Mouse (Mus musculus): Measurements from ENCODE around the gene Wnt5a.

Wnt5a gene

DNA sequence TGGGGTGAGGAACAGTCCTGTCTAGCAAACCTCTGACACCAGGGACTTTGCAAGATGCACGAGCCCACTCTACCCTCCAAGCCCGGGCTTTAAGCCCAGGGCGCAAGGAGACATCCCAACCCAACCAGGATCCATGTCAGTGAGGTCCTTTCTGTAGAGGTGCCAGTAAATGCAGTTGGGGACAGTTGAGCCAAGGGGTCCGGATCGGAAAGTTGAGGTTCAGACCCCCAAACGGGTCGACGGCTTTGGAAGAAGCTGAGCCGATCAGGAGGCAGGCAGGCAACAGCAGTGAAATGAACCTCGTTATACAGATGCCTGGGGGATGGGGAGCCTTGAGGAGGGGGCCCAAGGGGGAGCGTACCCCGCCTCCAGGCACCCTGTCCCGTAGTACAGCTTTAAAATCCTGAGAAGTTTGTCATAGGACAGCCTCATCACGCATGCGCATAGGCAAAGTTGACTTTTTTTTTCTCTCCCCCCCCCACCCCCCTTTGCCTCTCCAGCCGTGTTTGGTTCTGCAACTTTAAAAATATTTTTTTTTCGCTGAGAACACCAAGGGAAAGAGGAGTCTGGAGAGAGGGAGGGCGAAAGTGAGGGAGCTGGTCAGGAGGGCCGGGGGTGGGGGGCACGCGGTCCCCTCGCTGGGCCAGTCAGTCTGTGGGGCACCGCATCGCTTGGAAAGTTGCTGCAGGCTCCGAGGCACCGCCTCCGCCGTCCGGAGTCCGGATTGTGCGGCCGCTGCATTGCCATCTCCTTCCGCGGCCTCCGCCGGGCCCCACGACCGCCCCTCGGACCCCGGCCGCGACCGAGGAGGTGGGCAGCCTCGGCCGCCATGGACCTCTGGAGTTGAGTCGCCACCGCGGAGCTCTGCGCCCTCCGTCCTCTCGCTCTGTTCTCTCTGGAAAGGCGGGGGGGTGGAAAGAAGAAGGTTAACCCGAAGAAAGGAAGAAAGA is at the start of gene Wnt5a:
Gene Wnt5a (plus strand): TSS at position 650 of the 950 bp plus-strand sequence.
- DNase-seq, result peak; percentile 19 to 33

DNA sequence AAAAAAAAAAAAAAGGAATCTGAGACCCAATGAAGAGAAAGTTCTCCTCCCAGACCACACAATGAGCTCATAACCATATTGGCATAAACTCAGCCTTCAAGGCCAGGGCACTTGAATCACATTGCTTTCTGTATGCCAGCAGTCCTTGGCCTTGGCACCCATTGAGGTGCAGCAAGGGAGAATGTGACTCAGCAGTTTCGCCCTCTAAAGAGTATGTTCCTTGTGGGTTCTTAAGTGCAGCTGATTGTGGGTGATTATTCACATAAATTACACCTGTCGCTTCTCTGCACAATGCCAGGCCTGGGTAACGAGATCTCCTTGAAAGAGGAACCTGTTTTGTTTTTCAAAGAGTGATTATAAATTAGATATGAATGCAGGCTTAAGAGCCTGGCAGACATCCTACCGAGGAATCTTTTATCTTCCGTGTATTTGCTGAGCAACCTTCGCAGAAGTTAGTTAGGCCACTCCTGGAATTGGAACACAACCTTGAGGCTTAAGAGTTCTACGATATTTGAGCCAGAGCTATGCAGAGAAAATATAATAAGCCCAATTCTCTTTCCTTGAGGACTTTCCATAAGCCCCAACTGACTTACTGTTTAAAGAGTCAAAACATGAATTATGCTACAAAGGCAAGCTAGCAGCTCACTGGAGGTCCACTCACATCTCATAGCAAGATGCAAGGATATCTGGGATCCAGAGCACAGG is 48.0 kb upstream of the Wnt5a start:
- DNase-seq, result no peak

DNA sequence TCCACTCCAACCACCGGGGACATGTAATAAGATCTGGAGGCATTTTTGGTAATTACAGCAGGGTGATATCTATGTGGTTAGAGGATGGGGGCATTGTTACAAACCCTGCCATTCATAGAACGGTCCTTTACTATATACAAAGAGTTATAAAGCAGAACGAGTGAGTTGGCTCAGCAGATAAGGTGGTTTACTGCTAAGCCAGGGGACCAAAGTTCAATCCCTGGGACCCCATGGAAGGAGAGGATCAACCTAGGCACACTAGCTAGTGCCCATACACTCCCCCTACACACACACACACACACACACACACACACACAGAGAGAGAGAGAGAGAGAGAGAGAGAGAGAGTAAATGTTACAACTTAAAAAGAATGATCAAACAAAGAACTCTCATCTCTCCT is 47.1 kb upstream of the Wnt5a start:
- DNase-seq, result no peak

DNA sequence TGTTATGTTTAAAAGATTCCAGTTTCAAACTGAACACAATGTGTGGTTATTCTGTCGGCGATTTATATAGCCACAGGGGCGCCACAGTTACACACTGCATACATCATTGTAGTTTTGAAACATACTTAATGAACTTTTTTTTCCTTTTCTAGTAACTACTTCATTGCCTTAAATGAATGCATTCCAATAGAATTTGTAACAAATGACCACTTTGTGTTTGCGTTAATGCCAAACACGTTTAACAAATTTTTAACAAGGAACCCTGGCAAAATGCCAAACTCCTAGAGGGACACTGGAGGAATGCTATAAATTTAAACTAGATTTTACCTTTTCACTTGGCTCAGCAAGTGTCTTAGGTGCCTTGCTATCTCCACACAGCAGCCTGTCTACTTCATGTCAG is 36.6 kb upstream of the Wnt5a start:
- no peak for DNase-seq

DNA sequence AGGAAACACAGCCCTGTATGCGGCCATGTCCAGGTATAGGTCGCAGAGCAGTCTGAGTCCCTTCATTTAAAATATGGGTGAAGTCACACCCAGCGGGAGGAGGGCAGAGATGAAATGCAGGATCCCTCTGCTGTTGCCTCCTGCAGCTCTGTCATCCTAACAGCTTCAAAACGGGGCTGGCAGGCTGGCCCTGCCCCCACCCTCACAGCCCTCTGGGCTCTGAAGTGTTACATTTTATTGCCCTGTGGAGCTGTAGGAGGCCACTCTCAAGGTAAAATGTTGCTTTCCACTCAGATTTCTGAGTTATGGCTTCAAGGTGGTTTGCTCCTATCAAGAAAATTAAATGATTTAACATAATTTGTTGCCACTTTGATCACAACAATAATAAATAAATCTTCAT is 34.9 kb upstream of the Wnt5a start:
- no peak for DNase-seq

DNA sequence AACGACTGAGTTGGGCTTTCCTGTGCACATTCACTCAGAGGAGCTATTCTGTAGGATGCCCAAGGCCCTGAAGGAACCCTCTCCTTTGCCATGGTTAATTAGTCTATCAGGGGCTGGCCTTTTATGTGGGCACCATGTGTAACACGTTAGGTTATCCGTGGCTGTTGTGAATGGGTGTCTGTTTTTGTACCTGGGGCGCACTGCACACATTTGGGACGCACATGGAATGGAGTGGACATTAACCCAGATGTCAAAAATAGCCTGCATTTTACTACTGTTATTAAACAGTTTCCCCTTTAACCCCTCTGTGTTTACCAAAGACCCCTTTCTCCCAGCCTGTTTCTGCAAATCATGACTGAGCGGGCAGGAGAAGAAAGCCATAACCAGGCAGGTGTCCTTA is 34.3 kb upstream of the Wnt5a start:
- DNase-seq, result no peak

DNA sequence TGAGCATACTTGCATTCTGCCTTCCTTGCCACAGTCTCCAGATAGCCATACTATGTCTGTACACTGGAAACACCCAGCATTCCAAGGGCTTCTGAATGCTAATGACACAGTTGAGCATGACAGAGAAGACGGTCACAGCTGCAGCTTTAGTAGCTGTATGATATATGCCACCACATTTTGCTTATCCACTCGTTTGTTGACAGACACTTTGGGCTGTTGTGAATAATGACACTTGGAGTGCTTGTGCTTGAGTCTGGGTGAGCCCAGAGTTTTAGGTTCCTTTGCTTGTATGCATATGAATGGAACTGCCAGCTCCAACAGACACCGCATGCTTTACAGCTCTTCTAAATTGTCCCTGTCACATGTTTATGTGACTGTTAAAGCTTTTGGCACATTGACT is 29.5 kb upstream of the Wnt5a start:
- DNase-seq, result no peak

DNA sequence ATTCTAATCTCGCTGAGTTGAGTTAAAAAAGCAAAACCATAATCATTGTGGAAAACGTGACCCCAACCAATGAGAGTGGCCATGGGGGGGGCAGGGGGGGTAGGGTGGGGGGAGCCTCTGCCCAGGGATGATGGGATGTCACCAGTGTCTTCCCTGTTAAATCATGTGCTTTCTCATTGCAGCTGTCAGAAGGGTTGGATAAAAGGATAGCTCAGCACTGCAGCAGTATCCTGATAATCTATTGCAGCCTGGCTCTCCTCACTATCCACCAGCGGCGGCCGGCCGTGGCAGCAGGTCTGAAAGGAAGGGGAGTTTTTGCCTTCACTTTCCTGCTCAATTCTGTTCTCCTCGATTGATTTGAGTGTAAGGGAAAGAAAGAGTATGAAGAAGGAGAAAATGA is 29.1 kb upstream of the Wnt5a start:
- no peak for DNase-seq

DNA sequence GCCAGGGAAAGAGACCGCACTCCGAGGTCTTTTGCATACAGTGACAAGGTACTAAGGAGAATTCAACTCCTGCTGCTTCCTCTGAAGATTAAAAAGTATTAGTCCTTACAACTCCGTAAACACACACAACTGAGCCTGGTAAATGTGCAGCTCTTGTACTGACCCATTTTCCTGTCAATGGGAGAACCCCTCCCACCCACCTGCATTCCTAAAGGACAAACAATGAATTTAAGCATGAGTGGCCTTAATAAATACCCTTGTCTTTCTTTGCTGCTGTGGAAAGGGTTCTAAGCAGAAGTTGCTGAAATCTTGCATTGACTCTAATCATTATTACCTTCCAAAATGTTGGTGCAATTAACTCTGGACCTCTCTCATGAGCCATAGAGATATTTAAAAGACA is 27.8 kb upstream of the Wnt5a start:
- DNase-seq, result no peak

DNA sequence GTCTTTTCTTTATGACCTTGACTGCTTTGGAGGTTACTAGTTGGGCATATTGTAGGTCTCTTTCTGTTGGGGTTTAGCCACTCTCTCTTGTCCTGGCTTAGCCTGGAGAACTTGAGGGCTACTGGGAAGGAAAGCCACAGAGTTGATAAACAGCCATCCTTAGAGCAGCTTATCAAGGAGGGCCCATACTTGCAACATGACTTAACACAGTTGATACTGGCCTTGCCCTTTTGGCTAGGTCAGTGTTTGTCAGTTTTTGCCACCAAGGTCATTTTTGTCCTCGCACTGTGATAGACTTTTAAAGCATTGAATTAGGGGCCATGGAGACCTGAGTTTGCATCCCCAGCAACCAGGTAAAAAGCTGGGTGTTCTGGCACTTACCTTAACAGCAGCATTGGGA is 23.7 kb upstream of the Wnt5a start:
- no peak for DNase-seq

DNA sequence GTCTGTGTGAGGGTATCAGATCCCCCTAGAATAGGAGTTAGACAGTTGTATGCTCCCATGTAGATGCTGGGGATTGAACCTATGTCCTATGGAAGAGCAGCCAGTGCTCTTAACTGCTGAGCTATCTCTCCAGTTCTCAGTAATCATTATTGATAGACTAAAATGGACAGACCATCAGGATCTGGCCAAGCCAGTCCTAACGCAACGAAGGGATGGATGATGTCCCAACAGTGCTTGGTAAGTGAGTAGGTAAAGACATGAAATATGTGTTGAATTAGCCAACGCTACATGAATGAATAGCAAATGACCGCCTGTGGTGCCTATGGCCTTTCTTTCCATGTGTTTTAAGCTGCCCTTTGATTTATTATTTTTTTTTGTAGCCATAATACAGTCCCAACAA is 10.7 kb upstream of the Wnt5a start:
- DNase-seq, result no peak

DNA sequence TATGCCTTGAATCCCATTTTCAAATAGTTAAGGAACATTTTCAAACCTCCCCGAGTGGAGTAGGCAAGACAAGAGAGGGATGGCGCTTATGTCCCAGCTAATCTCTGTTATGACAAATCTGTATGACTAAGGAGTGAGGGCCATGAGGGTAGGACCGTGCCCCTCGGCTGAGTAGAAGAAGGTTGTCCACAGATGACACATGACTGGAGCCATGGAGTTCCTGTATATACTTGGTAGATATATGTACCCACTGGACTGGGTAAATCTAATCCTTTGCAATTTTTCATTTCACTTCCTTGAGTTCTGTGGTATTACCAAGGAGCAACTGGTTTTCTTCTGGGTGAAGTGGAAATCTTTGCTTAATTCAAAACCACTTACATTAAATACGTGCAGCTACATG is 10.3 kb upstream of the Wnt5a start:
- no peak for DNase-seq

DNA sequence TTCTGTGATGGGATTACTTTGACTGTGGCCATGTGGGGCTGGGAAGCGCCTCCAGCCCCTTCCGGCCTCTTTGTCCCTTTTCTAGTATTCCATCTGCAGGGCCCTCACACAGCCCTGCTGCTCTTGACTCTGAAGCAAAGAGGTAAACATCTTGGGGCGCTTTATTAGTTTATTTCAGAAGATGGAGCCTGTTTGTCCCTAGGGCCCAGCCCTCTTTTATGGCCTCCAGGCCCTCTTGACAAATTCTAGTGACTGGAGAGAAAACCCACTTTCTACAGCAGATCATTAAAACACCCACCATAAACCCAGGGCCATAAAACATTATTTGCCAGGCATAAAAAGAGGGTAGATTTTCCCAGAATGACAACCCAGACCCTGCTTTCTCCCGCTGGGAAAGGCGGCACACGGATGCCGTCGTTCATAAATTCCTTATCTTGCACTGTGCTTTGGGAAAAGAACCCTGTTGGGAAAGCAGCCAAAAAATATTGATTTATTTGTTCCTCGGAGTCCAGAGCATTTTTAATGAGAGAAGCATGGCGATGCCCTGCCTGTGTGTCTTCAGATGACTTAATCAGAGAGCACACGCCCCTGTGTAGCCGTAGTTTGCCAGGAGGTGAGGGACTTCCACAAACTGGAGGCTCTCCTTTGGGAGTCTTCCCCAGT is 3.2 kb upstream of the Wnt5a start:
- DNase-seq, result no peak

DNA sequence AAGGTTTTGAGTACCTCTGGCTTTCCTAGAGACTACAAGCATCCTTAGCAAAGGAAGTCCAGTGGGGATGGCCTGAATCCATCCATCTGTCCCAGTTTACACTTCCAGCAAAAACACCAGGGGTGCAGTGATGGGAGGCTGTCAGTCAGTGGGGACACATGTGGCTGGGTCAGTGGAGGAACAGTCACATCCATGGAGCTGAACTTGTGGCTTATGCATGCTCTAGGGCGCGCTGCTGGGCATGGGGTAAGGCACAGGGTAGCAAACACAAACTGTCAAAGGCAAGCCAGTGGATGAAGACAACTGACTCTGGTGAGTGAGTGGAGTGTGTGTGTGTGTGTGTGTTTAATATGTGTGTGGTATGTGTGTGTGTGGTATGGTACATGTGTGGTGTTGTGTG is 1.3 kb upstream of the Wnt5a start:
- DNase-seq, result no peak

DNA sequence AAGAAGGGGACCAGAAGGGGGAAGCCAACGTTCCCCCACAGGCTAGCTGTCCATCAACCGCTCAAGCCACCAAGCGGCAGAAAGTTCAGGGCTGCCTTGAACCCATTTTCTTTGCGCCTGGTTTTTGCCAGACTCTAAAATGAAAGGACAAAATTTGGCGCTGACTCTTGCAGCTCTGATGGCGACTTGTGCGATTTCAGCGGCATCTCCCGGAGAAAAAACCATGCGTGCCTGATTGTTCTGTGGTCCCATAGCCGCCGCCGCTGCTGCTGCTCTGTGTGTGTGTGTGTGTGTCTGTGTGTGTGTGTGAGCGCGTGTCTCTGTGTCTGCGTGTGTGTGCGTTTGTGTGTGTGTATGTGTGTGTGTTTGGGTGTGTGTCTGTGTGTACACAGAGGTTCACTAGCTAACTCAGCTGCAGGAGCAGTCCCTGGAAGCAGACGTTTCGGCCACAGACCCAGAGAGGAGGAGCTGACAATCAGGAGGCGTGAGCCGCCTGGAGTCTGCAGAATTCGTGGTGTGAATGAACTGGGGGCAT is 568 bp downstream of the Wnt5a start:
- peak; percentile 25 to 29 for DNase-seq

DNA sequence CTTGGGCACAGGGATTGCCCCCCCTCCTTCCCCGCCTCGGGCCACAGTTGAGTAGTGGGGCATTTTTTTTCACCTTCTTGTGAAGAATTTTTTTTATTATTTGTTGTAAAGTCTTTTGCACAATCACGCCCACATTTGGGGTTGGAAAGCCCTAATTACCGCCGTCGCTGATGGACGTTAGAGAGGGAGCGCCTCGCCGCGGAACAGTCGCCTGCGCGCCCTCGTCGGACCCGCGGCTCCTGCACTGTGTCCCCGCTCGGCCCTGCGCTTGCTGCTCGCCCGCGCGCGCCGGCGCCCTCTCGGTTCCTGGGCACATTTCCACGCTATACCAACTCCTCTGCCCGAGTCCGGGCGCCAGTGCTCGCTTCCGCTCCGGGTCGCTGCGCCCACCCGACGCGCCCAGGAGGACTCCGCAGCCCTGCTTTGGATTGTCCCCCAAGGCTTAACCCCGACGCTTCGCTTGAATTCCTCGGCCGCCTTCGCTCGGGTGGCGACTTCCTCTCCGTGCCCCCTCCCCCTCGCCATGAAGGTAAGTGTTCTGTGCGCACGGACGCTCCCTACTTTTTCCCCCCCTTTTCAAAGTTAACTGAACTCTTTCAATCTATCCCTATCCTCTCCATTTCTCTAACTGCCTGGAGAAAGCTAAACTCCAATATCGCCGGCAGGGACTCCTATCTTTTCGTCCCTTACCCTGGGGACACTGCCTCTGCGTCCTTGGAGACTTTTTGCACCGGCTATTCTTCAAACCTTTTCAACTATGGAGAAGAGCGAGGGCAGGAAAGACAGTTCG is 1.2 kb downstream of the Wnt5a start:
- DNase-seq, result peak; percentile 40 to 64

DNA sequence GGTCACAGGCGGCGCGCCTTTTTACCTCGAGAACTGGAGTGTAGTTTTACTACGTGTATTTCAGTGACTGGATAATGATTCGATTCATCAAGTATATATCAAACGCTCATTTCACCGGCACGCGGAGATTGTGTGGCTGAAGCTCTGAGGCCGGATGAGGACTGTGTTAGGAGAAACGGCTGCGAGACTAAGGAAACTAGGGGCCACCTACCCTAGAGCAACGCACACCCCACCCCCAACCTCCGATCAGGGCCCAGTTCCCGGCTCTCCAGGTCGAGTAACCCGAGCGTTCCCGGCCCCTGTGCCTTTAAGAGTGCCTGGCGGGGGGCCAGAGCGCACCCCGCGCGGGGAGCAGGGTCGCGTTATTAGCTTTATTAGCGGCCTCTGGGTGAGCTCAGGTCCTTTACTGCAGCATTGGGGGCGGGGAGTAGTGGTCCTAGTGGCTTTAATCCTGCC is 1.9 kb downstream of the Wnt5a start:
- peak; percentile 35 to 46 for DNase-seq

DNA sequence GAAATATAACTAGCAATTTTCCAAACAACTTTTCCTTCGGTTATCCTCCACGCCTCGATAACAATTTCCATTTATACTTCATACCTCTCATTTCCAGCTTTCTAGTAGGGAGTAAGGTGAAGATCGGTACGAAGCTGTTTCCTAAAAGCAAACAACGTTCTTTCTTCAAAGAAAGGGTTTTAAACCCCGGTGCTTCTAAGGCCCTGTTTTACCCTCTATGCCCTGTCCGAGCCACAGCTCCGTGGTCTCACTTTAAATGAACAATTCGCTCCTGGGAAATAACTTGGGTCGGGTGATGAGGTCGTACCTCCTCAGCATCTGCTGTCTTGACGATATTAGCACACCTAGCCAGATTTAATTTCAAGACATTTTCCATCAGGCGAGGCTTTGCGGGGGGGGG is 2.5 kb downstream of the Wnt5a start:
- no peak for DNase-seq

DNA sequence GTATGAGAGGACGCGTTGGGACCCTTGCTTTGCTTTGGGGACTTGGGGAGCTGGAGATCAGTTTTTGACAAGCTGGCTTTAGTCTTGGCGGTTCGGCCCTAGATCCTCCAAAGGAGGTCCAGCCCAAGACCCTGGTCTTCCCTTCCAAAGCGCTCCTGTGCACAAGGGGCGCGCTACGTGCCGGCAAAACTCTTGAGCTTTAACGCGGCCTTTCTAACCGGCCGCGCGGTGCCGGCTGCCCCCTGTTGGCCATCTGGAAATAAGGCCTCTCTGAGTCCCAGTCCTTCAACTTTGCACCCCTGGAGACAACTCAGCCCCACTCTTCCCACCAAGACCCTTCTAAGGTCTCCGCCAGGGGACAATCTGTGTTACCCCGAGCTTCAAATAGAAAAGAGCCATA is 2.9 kb downstream of the Wnt5a start:
- peak; percentile 74 to 81 for DNase-seq

DNA sequence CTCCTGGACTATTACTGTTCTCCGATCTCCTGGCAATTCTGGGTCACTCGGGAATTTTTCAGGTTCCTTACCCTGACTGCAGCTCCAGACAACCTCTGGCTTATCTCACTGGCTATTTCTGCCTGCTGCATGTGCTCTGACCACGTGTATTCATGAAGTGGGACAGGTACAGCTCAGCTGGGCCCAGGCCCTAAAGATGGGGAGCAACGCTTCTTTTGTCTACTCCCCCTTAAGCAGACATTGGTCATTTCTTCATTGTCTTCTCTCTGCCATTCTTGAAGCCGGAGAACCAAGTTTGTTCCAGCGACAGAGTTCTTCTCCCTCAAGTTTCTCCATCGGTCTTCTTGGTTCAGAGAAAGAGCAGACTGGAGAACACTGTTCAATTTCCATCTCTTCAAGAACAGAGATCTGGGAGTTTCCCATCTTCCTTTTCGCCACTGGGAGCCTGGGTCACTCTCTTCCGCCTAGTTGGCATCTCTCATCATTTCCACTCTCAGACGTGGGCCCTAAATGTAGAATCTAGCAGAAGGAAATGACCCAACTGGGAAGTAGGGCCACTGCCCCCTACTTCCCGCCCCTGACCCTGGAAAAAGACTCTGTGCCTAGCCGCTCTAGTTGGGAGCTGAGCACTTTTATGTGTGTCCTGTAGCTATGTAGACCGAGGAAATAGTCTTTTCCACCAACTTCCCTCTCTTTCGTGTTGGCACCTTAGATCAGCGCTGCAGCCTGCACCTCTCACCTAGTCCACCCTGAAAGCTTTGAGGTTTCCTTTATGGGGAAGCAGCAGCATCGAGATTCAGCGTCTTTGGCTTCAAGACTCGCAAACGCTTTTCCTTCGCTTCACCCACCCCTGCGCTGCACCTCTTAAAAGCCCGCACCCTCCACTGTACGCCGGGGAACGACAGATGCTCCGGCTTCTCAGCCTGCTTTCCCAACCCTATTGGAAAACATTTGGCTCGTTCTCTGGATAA is 4.0 kb downstream of the Wnt5a start:
- DNase-seq, result no peak

Data from cerebellum, postnatal 25 days (tissue).